Mouse (Mus musculus) thymus, adult 18-20 months (tissue): ENCODE results near the gene Bmp5.

ENCODE experiments used
- DNase-seq, 2 experiments: peaks; one replicate each; pipeline ENCODE4 v3.0.0; 2022; ENCODE audit warnings: mixed read lengths in 2 of 2

The Bmp5 gene

GRCm38 (mm10) chr9:75846010-75846409 is 70.8 kb downstream of the Bmp5 start:
- no peak for DNase-seq

GRCm38 (mm10) chr9:75850670-75851228 is 75.6 kb downstream of the Bmp5 start:
- no peak for DNase-seq

GRCm38 (mm10) chr9:75858161-75858560 is 83.0 kb downstream of the Bmp5 start:
- DNase-seq = no peak

DNA sequence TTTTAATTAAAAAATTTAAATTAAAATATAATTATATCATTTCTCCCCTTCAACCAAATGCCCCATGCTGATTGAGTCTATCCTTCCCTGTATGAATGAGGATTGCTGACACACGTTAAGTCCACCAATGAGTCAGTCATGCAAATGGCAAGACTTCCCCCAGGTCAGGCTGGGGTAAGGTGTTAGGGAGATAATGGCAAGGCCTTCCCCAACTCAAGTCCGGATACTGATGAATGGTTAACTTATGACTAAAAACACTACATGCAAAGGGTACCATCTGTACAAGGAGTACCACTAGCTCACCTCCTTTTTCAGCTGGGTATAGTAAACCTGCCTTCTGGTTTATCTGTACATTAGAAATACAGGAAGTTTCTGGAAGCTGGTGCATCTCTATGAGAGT is 83.8 kb downstream of the Bmp5 start:
- no peak for DNase-seq

DNA sequence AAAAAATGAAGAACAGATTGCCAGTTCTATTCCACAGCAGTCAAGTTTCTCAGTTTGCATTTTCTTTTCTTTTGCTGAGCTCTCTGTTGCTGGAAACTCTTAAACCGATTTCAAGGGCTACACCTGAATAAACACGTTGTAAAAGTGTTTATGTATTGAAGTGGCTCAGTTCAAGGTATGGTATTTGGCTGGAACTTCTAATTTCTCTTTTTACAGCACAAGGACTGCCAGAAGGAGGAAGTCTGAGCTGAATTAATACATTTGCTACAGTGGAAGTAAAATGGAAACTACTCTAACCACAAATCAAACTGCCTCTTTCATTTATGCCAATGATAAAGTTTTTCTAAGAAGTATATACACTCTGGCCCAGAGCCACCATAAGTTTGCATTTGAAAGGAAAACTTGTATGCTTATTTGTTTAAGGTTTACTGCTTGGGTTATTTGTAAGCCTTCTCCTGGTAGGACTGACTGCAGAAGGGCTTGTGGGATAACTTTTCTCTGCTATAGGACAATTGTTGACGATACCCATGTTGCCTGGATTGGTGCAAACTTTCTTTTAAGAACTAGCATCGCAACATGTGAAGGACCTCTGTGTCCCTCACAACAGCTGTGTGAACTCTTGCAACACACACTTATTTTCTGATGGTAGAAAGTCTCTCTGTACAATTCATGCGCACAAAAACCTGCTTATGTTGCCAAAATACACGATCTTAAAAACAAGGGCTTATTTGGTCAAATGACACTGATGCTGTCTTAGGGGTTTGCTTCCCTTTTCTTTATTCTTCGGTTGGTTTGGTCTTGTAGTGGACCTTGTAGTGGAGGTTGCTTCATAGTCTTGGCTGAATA is 95.4 kb downstream of the Bmp5 start:
- DNase-seq = no peak

DNA sequence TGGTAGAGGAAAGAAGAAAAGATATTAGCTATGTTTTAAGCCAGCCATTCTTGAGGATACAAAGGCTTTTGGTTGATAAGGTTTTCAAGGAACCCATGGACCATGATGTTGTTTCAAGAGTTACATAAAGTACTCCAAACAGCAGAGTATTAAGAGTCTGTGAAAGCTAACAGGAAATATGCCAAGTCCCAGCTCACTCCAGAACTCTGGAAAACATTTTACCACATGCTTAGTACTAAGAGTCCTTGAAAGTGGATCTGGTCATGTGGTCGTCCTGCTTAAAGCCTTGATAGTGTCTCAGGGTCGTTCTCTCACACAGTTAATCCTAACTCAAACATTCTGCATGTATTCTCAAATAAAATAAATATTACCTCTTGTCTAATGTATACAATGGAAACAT is 101.2 kb downstream of the Bmp5 start:
- no peak for DNase-seq

DNA sequence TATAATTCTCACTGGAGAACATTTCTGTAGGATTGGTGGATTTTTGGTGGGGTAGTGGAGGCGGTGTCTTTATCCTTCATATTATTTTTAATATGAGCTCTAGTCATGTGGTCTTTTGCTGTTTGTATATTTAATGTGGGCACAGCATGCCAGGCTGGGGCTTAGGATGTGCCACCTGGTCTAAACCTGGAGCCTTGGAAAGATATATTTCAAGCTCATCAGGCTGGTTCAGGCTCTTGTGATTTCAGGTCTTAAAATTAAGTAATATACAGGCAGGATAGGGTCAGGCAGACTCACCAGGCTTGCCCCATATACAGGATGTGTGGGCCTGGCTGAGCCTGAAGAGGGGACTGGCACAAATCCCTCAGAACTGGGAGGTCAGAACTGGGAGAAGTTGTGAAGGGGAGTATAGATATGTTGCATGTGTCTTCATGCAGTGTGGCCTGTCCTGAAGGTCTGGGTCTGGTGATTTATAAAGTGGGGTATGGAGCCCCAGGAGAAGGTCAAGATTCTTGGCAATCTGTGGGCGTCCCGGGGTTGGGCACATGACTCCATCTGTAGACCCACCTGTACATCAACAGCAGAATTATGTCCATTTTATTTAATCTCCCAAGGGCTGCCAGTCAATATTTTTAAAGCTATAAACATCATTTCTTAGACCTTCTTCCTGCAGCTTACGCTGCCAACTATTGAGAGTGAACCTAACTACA is 108.5 kb downstream of the Bmp5 start:
- no peak for DNase-seq

- DNase-seq = no peak
Observed at GRCm38 (mm10) chr9:75886801-75887544, 111.8 kb downstream of the Bmp5 start.

- no peak for DNase-seq
Observed at GRCm38 (mm10) chr9:75896918-75897317, 121.8 kb downstream of the Bmp5 start.

DNA sequence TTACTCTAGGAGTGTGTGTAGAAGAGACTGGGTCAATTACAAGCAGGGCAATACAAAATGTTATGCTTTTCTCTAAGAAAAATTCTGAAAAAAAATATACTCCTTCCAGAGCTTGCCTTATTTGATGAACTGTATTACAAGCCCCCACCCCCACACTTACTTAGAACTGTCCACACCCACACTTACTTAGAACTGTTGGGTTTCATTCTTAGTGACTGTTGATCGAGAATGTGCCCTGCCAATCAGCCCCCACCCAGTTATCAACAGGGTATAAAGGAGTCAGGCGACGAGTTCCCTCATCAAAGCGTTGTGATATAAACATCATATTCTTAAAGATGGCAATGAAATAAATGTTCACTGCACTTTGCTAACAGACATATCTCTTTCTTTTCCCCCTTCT is 122.9 kb downstream of the Bmp5 start:
- DNase-seq = no peak

DNA sequence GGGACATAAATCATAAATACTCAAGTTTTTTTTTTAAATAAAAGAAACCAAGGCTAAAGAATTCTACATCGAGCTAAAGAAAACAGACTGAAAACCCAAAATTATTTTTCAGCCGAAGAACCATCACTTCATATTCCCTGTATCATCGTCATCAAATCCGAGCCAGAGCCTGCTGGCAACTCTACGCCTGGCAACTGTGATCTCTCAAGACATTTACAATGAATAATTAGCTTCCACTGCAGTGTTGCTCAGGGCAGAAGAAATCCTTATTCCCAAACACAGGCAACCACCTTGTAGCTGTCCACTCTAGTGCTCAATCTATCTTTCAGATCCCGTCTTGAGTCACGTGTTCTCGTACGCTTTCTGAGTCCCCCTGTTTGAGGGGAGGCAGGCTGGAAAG is 126.1 kb downstream of the Bmp5 start:
- DNase-seq = no peak

DNA sequence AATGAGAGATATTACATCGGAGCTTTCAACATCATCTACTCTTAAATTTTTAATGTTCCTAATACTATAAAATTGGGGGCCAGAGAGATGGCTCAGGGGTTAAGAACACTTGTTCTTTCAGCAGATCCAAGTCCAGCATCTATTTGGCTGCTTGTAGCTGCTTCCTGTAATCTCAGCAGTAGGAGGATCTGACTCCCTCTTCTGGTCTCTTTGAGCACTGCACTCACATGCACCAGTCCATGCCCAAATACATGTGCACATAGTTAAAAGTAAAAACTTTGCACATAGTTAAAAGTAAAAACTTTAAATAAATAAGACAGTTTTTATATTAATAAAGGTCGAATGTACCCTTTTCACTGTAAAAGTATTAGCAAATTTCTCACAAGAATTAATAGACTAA is 130.3 kb downstream of the Bmp5 start:
- DNase-seq = no peak

- no peak for DNase-seq
Observed at GRCm38 (mm10) chr9:75910112-75910799, 135.1 kb downstream of the Bmp5 start.

DNA sequence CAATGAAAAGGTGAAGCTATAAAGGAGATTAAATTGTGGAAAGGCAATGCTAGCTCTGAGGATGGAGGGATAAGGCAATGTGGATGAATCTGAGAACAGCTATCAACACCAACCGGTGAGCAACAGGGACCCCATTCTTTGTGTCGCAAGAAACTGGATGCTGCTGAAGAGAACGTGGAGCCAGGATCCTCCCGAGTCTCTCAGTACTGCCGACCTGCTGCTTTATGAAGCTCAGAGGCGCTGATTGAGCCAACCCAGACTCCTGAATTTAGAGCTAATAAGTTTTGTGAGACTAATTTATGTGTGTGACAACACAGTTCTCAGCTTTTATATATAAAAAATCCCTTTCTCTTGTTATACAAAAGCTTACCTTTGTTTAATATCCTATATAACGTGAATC is 136.4 kb downstream of the Bmp5 start:
- DNase-seq = no peak

- no peak for DNase-seq
Observed at GRCm38 (mm10) chr9:75916027-75916426, 140.9 kb downstream of the Bmp5 start.

GRCm38 (mm10) chr9:75927196-75927880 is 152.2 kb downstream of the Bmp5 start:
- no peak for DNase-seq

DNA sequence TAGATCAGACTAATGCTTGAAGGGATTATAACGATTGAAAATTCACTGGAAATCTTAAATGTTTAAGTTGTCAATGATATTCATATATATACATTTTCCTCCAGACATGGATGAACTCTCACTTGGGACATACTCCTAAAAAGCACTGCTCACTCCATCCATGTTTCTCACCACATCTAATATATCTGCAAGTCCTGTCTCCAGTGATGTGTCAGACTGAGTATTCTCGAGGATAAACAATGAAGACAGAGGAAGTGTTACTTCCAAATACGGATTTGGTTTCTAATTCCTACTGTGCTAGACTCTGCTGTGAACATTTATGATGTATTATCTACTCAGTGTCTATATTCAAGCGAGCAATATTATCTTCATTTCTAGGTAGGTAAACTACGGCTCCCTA is 152.9 kb downstream of the Bmp5 start:
- no peak for DNase-seq

GRCm38 (mm10) chr9:75944663-75945062 is 169.5 kb downstream of the Bmp5 start:
- no peak for DNase-seq
